Mouse (Mus musculus) hindbrain, embryonic 13.5 days (tissue): ENCODE results near the gene Coq10b. TPM values are rescaled to one million over a fixed set of nuclear protein-coding genes. Genes with fewer than 3 reads are reported as not detected.
A peak's percentile ranks its signal among the peaks of the same experiment; 100 is the strongest.
"Not testable (repeated sequence)": the region's sequence is repeated elsewhere in the genome, so short reads cannot be mapped to it uniquely, and the experiment has no call there.

ENCODE experiments used
- ATAC-seq: fragments of 200-750 bp; cut with Nextera tagmentation; 2 replicates; pipeline ENCODE4 v1.8.0; 2017; ENCODE audit warnings: moderate TSS enrichment; ENCODE audit not compliant: low FRiP score
- H3K27ac ChIP-seq: fragments of 300-500 bp; sonication (generic); 2 replicates; pipeline ENCODE4 v1.5.1; 2015; ENCODE audit warnings: inconsistent platforms, mild to moderate bottlenecking, moderate library complexity
- H3K27me3 ChIP-seq: fragments of 300-500 bp; sonication (generic); 2 replicates; pipeline ENCODE4 v1.6.1; 2015; ENCODE audit warnings: mild to moderate bottlenecking, inconsistent platforms
- H3K36me3 ChIP-seq: fragments of 300-500 bp; sonication (generic); 2 replicates; pipeline ENCODE4 v1.6.1; 2015; ENCODE audit warnings: mild to moderate bottlenecking, inconsistent platforms
- H3K4me1 ChIP-seq: fragments of 300-500 bp; sonication (generic); replicated peaks from 2 replicates; pipeline ENCODE4 v1.6.1; 2015; ENCODE audit warnings: inconsistent platforms
- H3K4me2 ChIP-seq: fragments of 300-500 bp; sonication (generic); 2 replicates; pipeline ENCODE4 v1.6.1; 2015; ENCODE audit warnings: inconsistent platforms, mild to moderate bottlenecking, moderate library complexity
- H3K4me3 ChIP-seq: fragments of 300-500 bp; sonication (generic); 2 replicates; pipeline ENCODE4 v1.5.1; 2015; ENCODE audit warnings: mild to moderate bottlenecking, inconsistent platforms
- H3K9ac ChIP-seq: fragments of 300-500 bp; sonication (generic); 2 replicates; pipeline ENCODE4 v1.6.1; 2015; ENCODE audit warnings: mild to moderate bottlenecking, inconsistent platforms
- H3K9me3 ChIP-seq: fragments of 300-500 bp; sonication (generic); 2 replicates; pipeline ENCODE4 v1.6.1; 2016; ENCODE audit warnings: inconsistent platforms
- WGBS: fragments of 180-500 bp; shearing (Covaris S2); methylation state at CpG from one replicate; pipeline ENCODE4 v1.1.7; 2015; 5-methylcytosine and 5-hydroxymethylcytosine counted together
- polyA plus RNA-seq: library from polyadenylated mRNA; unstranded; fragments of >200 nt; fragmentation: Nextera tagmentation; extraction: Ambion mirVana; gene quantifications from 2 replicates; pipeline ENCODE4 v1.2.1, GENCODE M21; 2015

The Coq10b gene
- 31.6 and 33.4 TPM in 2 replicates for polyA plus RNA-seq

- peaks cover 4% of the 10 kb centered on the region for H3K36me3 ChIP-seq
- H3K9ac ChIP-seq, result peak within 1 kb of the TSS; percentile 82
- peak within 1 kb of the TSS; percentile 77 for H3K4me2 ChIP-seq
- peak within 1 kb of the TSS; percentile 80 for H3K4me3 ChIP-seq
- peaks cover 15% of the 10 kb centered on the region for H3K4me1 ChIP-seq
- no peaks in the 10 kb centered on the region for H3K9me3 ChIP-seq
- peak; percentile 100 for ATAC-seq
- peaks cover 8% of the 10 kb centered on the region; the same call in 1 of the 2 replicates for H3K27me3 ChIP-seq
- peak within 1 kb of the TSS; percentile 88 for H3K27ac ChIP-seq
- under 1% methylated on average over 46 of the region's 46 CpGs for WGBS
These were observed at the start of gene Coq10b for GRCm38 (mm10) chr1:55052355-55052953. TSS of gene Coq10b (plus strand) at chr1:55052770.

- not testable (repeated sequence) for H3K4me1 ChIP-seq, H3K4me3 ChIP-seq, H3K9ac ChIP-seq, ATAC-seq, H3K4me2 ChIP-seq, H3K27me3 ChIP-seq, H3K9me3 ChIP-seq, H3K27ac ChIP-seq
- peaks cover 72% of the 10 kb centered on the region for H3K36me3 ChIP-seq
- 97% methylated on average over 2 of the region's 2 CpGs for WGBS
These were observed 44.3 kb upstream of the Coq10b start for GRCm38 (mm10) chr1:55008313-55008712.

- no peak for ATAC-seq
- Histone ChIP-seq H3K36me3 (peaks cover 70% of the 10 kb centered on the region), H3K9ac (no peak overlapping the region), H3K9me3 (no peaks in the 10 kb centered on the region), H3K27me3 (no peaks in the 10 kb centered on the region), H3K4me2 (no peak overlapping the region), H3K4me1 (no peaks in the 10 kb centered on the region), H3K4me3 (no peak overlapping the region), H3K27ac (no peak overlapping the region)
- WGBS, result 54% methylated on average over 3 of the region's 3 CpGs
These were observed 40.1 kb upstream of the Coq10b start for GRCm38 (mm10) chr1:55012513-55012912.

GRCm38 (mm10) chr1:55021907-55022306, 30.7 kb upstream of the Coq10b start:
- peaks cover 20% of the 10 kb centered on the region for H3K4me1 ChIP-seq
- H3K4me3 ChIP-seq, result no peak overlapping the region
- H3K9ac ChIP-seq, result no peak overlapping the region
- H3K4me2 ChIP-seq, result no peak overlapping the region
- no peaks in the 10 kb centered on the region for H3K27me3 ChIP-seq
- H3K36me3 ChIP-seq, result peaks cover 18% of the 10 kb centered on the region
- H3K9me3 ChIP-seq, result no peaks in the 10 kb centered on the region
- no peak overlapping the region for H3K27ac ChIP-seq
- no peak for ATAC-seq

- peak overlapping the region; percentile 94 for H3K9ac ChIP-seq
- no peaks in the 10 kb centered on the region for H3K36me3 ChIP-seq
- peak overlapping the region; percentile 80 for H3K4me2 ChIP-seq
- no peaks in the 10 kb centered on the region for H3K9me3 ChIP-seq
- peaks cover 16% of the 10 kb centered on the region for H3K4me1 ChIP-seq
- H3K27me3 ChIP-seq, result no peaks in the 10 kb centered on the region; the same call in 1 of the 2 replicates
- ATAC-seq, result no peak
- peak overlapping the region; percentile 95 for H3K27ac ChIP-seq
- H3K4me3 ChIP-seq, result peak overlapping the region; percentile 91
- 20% methylated on average over 10 of the region's 10 CpGs for WGBS
These were observed 26.7 kb upstream of the Coq10b start for GRCm38 (mm10) chr1:55025656-55026430.

GRCm38 (mm10) chr1:55026444-55027252, 25.9 kb upstream of the Coq10b start:
- Histone ChIP-seq H3K9ac (peak overlapping the region; percentile 94), H3K4me3 (peak overlapping the region; percentile 91), H3K9me3 (no peaks in the 10 kb centered on the region), H3K4me1 (peaks cover 16% of the 10 kb centered on the region), H3K27me3 (no peaks in the 10 kb centered on the region; the same call in 1 of the 2 replicates), H3K36me3 (no peaks in the 10 kb centered on the region), H3K27ac (peak overlapping the region; percentile 95), H3K4me2 (peak overlapping the region; percentile 80)
- WGBS, result under 1% methylated on average over 55 of the region's 55 CpGs
- peak; percentile 81 for ATAC-seq

- 2% methylated on average over 45 of the region's 46 CpGs for WGBS
These were observed 25.2 kb upstream of the Coq10b start, which contains the start of gene Sf3b1 for GRCm38 (mm10) chr1:55027253-55027801. TSS of gene Sf3b1 (minus strand) at chr1:55027481.

GRCm38 (mm10) chr1:55027966-55028365, 24.6 kb upstream of the Coq10b start:
- H3K27me3 ChIP-seq, result no peaks in the 10 kb centered on the region; the same call in 1 of the 2 replicates
- ATAC-seq, result peak; percentile 5; the same call in 1 of the 2 replicates
- no peaks in the 10 kb centered on the region for H3K36me3 ChIP-seq
- no peaks in the 10 kb centered on the region for H3K9me3 ChIP-seq
- peak overlapping the region; percentile 79; the same call in 1 of the 2 replicates for H3K27ac ChIP-seq
- peaks cover 16% of the 10 kb centered on the region for H3K4me1 ChIP-seq
- 88% methylated on average over 1 of the region's 1 CpGs for WGBS
- peak overlapping the region; percentile 91 for H3K4me3 ChIP-seq
- H3K9ac ChIP-seq, result no peak overlapping the region
- H3K4me2 ChIP-seq, result peak overlapping the region; percentile 54

More at GRCm38 (mm10) chr1:55027253-55027801, 25.2 kb upstream of the Coq10b start, which contains the start of gene Sf3b1:
- Histone ChIP-seq H3K9ac (peak within 1 kb of the TSS; percentile 94), H3K27ac (peak within 1 kb of the TSS; percentile 95), H3K36me3 (no peaks in the 10 kb centered on the region), H3K9me3 (no peaks in the 10 kb centered on the region), H3K4me2 (peak within 1 kb of the TSS; percentile 80), H3K4me3 (peak within 1 kb of the TSS; percentile 91), H3K27me3 (no peaks in the 10 kb centered on the region; the same call in 1 of the 2 replicates), H3K4me1 (peaks cover 16% of the 10 kb centered on the region)
- peak; percentile 99 for ATAC-seq

GRCm38 (mm10) chr1:55028512-55029249, 23.9 kb upstream of the Coq10b start:
- ATAC-seq, result no peak
- Histone ChIP-seq H3K36me3 (no peaks in the 10 kb centered on the region), H3K4me3 (no peak overlapping the region), H3K4me2 (no peak overlapping the region), H3K9me3 (no peaks in the 10 kb centered on the region), H3K27me3 (no peaks in the 10 kb centered on the region; the same call in 1 of the 2 replicates), H3K9ac (no peak overlapping the region), H3K4me1 (peaks cover 16% of the 10 kb centered on the region), H3K27ac (no peak overlapping the region)
- WGBS, result 90% methylated on average over 11 of the region's 11 CpGs

- WGBS, result 72% methylated on average over 4 of the region's 4 CpGs
- Histone ChIP-seq H3K36me3 (no peaks in the 10 kb centered on the region), H3K4me2 (no peak overlapping the region), H3K9me3 (no peaks in the 10 kb centered on the region), H3K27ac (no peak overlapping the region), H3K27me3 (no peaks in the 10 kb centered on the region; the same call in 1 of the 2 replicates), H3K4me3 (no peak overlapping the region), H3K9ac (no peak overlapping the region), H3K4me1 (peaks cover 14% of the 10 kb centered on the region)
- ATAC-seq, result no peak
These were observed 23.1 kb upstream of the Coq10b start for GRCm38 (mm10) chr1:55029446-55029845.
